Mouse (Mus musculus) bone marrow, adult 2 months (tissue): Measurements from ENCODE around the gene Gm28308.

Experiments
- CTCF ChIP-seq: fragments of 200-500 bp; IDR thresholded peaks from 2 replicates; pipeline ENCODE4 v1.5.1; 2011; ENCODE audit warnings: low read length, control low read depth; ENCODE audit not compliant: control insufficient read depth, insufficient read depth
- POLR2A ChIP-seq: fragments of 200-500 bp; IDR thresholded peaks from 2 replicates; pipeline ENCODE4 v1.6.1; 2011; ENCODE audit warnings: low read depth, mild to moderate bottlenecking, control low read depth, low read length, borderline replicate concordance; ENCODE audit not compliant: control insufficient read depth

DNA sequence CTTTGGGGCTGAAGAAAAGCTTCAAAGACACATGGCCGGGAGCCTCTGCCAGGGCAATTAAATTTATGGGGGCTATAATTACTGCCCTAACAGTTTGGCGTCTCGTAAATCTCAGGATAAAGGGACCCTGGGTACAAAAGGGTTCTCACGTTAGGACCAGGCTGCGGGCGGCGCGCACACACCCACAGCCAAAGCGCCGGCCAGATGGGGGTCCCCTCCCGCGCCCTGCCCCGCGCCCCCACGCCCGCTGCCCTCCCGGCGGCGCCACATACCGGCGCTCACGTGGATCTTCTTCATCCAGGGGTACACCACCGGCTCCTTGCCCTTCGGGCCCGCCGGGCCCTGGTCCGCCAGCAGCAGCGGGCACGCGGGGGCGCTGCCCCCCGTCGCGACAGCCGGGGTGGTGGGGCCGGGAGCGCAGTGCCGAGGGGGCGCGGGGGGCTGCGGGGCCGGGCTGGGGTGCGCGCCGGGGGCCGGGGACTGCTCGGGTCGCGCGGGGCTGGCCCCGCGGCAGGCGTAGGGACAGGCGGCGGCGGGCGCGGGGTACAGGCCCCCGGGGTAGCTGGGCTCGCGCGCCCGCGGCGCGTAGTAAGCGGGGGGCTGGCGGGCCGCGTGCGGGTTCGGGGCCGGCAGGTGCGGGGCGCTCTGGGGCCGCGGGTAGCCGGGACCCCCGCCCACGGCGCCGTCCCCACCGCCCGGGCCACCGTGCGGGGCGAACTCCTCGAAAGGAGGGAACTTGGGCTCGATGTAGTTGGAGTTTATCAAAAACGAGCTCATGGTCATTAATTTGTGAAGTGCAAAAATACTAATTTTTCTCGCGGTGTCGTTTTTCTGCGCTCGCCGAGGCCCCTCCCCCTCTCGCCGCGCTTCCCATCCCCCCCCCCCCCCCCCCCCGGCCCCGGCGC is 22.0 kb downstream of the Gm28308 start, which contains the start of gene Hoxa4:
- no peak for TF ChIP-seq POLR2A
- no peak for TF ChIP-seq CTCF
